Mouse (Mus musculus): Measurements from ENCODE around the gene Tjp3. TPM values are rescaled to one million over a fixed set of nuclear protein-coding genes. Genes with fewer than 3 reads are reported as not detected.

Tjp3 gene
- polyA plus RNA-seq, 1 experiment from 2014 or later = 3.2 TPM

DNA sequence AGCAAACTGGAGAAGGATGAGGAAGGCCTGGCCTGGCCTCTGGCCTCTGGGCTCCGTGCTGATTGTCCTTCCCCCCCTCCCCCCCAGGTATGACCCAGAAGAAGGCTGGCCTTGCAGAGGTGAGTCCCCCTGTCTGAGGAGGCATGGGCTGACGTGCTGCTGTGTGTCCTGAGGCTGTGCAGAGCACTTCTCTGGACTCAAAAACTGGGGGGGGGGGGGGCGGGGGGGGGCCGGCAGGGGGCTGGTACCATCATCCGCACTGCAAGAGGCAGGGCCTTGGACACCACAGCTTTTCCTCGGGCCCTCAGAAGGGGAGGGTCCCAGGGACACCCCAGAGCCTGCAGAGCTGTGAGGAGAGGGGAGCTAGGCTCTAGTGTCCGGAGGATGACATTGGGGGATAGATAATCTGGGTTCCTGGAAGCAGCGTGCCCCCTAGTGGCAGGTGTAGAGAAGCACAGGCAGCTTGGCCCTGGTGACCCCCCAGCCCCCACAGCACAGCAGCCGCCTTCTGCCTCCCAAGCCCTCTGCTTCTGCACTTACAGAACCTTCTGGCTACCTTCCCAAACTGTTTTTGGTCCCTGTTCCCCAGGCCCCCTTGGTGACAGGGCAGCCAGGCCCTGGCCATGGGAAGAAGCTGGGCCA lies 13.3 kb upstream of the Tjp3 start:
- WGBS = 25% methylated on average over 7 of the region's 9 CpGs
- Histone ChIP-seq H3K9ac (no peak overlapping the region), H3K36me3 (peaks cover 41% of the 10 kb centered on the region), H3K27ac (no peak overlapping the region), H3K9me3 (replicated peaks) (no peaks in the 10 kb centered on the region), H3K4me3 (no peak overlapping the region), H3K27me3 (no peaks in the 10 kb centered on the region), H3K4me1 (replicated peaks) (peaks cover 52% of the 10 kb centered on the region), H3K4me2 (no peak overlapping the region)
- ATAC-seq (replicated peaks; ENCODE audit: insufficient number of reproducible peaks, insufficient read depth, low FRiP score, low read depth) = no peak; the same call in 1 of the 2 replicates

GRCm38 (mm10) chr10:81303761-81304160 lies 12.4 kb upstream of the Tjp3 start:
- Histone ChIP-seq H3K27ac (no peak overlapping the region; the same call in 1 of the 2 replicates), H3K4me1 (replicated peaks) (peaks cover 60% of the 10 kb centered on the region), H3K9me3 (replicated peaks) (no peaks in the 10 kb centered on the region), H3K9ac (no peak overlapping the region), H3K4me2 (no peak overlapping the region), H3K4me3 (no peak overlapping the region), H3K27me3 (no peaks in the 10 kb centered on the region), H3K36me3 (peaks cover 31% of the 10 kb centered on the region)
- no peak for ATAC-seq (replicated peaks; ENCODE audit: insufficient number of reproducible peaks, insufficient read depth, low FRiP score, low read depth)
- 70% methylated on average over 7 of the region's 7 CpGs for WGBS

DNA sequence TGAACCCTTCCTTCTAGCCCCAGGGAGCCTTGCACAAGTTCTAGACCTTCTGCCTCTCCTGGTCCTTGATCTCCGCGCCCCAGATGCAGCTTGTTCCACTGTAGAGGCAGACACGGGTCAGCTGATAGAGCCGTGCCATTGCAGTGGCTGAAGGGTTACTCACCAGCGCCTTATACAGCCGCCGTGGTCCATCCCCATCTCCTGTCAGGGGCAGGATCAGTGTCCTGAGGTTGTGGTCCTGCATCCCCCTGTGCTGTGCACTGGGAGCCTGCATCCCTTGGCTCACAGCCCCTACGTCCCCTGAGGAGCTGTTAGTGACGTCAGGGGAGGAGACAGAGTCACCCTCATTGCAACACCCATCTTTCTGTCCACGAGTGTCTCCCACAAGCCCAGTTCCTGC lies 11.9 kb upstream of the Tjp3 start:
- Histone ChIP-seq H3K9me3 (replicated peaks) (no peaks in the 10 kb centered on the region), H3K9ac (peak overlapping the region; percentile 34; the same call in 1 of the 2 replicates), H3K4me2 (peak overlapping the region; percentile 44), H3K27ac (peak overlapping the region; percentile 55), H3K27me3 (no peaks in the 10 kb centered on the region), H3K4me3 (no peak overlapping the region), H3K4me1 (replicated peaks) (peaks cover 62% of the 10 kb centered on the region), H3K36me3 (peaks cover 27% of the 10 kb centered on the region)
- 43% methylated on average over 10 of the region's 10 CpGs for WGBS
- ATAC-seq (replicated peaks; ENCODE audit: insufficient number of reproducible peaks, insufficient read depth, low FRiP score, low read depth) = 0 out of 2 replicates have a peak, but pooled peaks have one; percentile 2

DNA sequence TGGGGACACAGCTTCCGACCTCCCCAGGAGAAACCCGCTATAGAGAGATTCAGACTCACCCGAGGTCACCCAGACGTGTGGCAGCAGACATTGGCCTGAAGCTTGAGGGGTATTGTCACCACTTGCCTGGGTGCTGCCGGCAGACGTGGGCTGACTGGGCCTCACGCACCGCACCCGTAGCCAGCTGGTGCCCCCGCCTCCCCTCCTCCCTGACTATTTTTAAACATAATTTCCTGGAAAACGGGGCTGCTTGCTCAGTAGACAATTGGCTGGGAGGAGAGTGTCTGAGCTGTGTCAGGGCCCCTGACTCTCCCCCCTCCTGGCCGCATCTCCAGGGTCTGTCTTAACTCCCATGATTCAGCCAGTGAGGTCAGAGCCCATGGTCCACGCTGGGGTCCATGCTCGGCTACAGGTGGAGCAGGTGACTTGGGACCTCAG lies 11.4 kb upstream of the Tjp3 start:
- H3K9ac ChIP-seq = peak overlapping the region; percentile 34; the same call in 1 of the 2 replicates
- WGBS = 15% methylated on average over 14 of the region's 14 CpGs
- H3K4me3 ChIP-seq = no peak overlapping the region
- peaks cover 67% of the 10 kb centered on the region for H3K4me1 ChIP-seq (replicated peaks)
- peak overlapping the region; percentile 55 for H3K27ac ChIP-seq
- H3K9me3 ChIP-seq (replicated peaks) = no peaks in the 10 kb centered on the region
- ATAC-seq (replicated peaks; ENCODE audit: insufficient number of reproducible peaks, insufficient read depth, low FRiP score, low read depth) = 0 out of 2 replicates have a peak, but pooled peaks have one; percentile 7
- no peaks in the 10 kb centered on the region for H3K27me3 ChIP-seq
- peaks cover 22% of the 10 kb centered on the region for H3K36me3 ChIP-seq
- peak overlapping the region; percentile 44 for H3K4me2 ChIP-seq

- no peak for ATAC-seq (replicated peaks; ENCODE audit: insufficient number of reproducible peaks, insufficient read depth, low FRiP score, low read depth)
- Histone ChIP-seq H3K9ac (no peak overlapping the region), H3K9me3 (replicated peaks) (no peaks in the 10 kb centered on the region), H3K36me3 (peaks cover 17% of the 10 kb centered on the region), H3K27ac (peak overlapping the region; percentile 55), H3K27me3 (no peaks in the 10 kb centered on the region), H3K4me1 (replicated peaks) (peaks cover 72% of the 10 kb centered on the region), H3K4me2 (peak overlapping the region; percentile 44), H3K4me3 (no peak overlapping the region)
- WGBS = 52% methylated on average over 4 of the region's 4 CpGs
These were observed 10.9 kb upstream of the Tjp3 start for GRCm38 (mm10) chr10:81302288-81302687.

DNA sequence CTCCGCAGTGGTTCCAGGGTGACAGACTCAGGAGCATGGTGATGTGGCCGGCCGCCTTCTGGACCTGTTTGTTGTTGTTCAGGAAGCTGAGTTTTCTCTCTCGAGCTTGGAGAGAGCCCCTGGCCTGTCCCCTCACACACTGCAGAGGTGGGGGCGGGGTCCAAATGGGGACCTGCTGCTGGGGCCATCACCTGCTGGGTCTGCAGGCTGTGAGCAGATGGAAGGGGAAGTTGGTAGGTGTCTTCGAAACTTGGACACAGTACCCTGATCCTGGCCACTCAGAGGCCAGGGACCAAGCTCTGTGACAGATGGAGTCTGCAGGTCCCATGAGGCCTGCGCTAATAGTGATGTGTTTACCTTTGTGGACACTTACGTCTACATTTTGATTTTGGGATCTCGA lies 9.9 kb upstream of the Tjp3 start:
- ATAC-seq (replicated peaks; ENCODE audit: insufficient number of reproducible peaks, insufficient read depth, low FRiP score, low read depth) = no peak
- Histone ChIP-seq H3K4me2 (no peak overlapping the region), H3K4me3 (no peak overlapping the region), H3K4me1 (replicated peaks) (peaks cover 73% of the 10 kb centered on the region), H3K9me3 (replicated peaks) (no peaks in the 10 kb centered on the region), H3K36me3 (peaks cover 8% of the 10 kb centered on the region; the same call in 1 of the 2 replicates), H3K27ac (no peak overlapping the region), H3K9ac (no peak overlapping the region), H3K27me3 (no peaks in the 10 kb centered on the region)
- 73% methylated on average over 9 of the region's 9 CpGs for WGBS

- ATAC-seq (replicated peaks; ENCODE audit: insufficient number of reproducible peaks, insufficient read depth, low FRiP score, low read depth) = no peak
- no peaks in the 10 kb centered on the region for H3K36me3 ChIP-seq
- H3K4me2 ChIP-seq = no peak overlapping the region
- no peak overlapping the region for H3K4me3 ChIP-seq
- 70% methylated on average over 9 of the region's 9 CpGs for WGBS
- no peaks in the 10 kb centered on the region for H3K9me3 ChIP-seq (replicated peaks)
- H3K4me1 ChIP-seq (replicated peaks) = peaks cover 79% of the 10 kb centered on the region
- no peaks in the 10 kb centered on the region for H3K27me3 ChIP-seq
- H3K27ac ChIP-seq = no peak overlapping the region
- no peak overlapping the region for H3K9ac ChIP-seq
These were observed 9.0 kb upstream of the Tjp3 start for GRCm38 (mm10) chr10:81300352-81300907.

DNA sequence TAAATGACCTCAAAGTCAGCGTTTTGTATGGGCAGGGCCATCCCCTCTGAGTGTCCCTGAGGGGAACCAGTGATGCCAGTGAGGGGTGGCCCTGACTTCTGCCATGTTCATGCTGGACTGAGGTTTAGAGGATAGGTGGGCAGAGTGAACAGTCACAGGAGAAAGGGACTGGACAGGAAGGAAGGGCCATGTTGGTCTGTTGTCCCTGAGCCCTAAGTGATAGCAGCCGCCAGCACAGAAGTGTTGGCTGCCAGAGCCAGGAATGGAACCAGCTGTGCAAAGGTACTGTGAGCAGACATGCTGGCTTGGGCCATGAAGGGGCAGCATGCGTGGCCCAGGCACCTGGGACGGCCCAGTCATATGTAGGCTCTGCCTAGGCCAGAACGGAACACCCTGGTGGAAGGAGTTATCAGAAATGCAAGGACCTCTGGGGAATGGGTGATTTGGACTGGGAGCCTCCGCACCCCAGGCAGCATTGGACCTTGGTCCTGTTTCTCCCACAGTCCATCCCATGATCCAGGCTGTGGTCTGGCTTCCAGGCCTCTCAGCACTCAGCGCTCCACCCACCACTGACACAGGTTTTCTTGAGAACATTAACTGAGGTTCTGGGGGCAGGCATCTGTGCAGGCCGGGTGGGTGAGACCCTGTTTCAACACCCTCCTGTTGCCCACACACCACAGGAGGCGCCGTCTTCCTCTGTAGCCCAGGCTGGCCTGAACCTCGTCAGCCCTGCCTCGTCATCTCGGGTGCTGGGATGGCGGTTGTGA lies 8.4 kb upstream of the Tjp3 start:
- ATAC-seq (replicated peaks; ENCODE audit: insufficient number of reproducible peaks, insufficient read depth, low FRiP score, low read depth) = no peak
- no peaks in the 10 kb centered on the region for H3K27me3 ChIP-seq
- H3K4me1 ChIP-seq (replicated peaks) = peaks cover 82% of the 10 kb centered on the region
- H3K9ac ChIP-seq = no peak overlapping the region
- WGBS = 81% methylated on average over 14 of the region's 14 CpGs
- H3K4me3 ChIP-seq = no peak overlapping the region
- H3K4me2 ChIP-seq = no peak overlapping the region
- no peaks in the 10 kb centered on the region for H3K36me3 ChIP-seq
- H3K27ac ChIP-seq = 0 out of 2 replicates have a peak overlapping the region, but pooled peaks have one; percentile 6
- H3K9me3 ChIP-seq (replicated peaks) = no peaks in the 10 kb centered on the region

- Histone ChIP-seq H3K9ac (no peak overlapping the region), H3K4me2 (no peak overlapping the region), H3K4me1 (replicated peaks) (peaks cover 83% of the 10 kb centered on the region), H3K27ac (peak overlapping the region; percentile 75), H3K9me3 (replicated peaks) (no peaks in the 10 kb centered on the region), H3K27me3 (no peaks in the 10 kb centered on the region), H3K36me3 (no peaks in the 10 kb centered on the region), H3K4me3 (no peak overlapping the region)
- no peak for ATAC-seq (replicated peaks; ENCODE audit: insufficient number of reproducible peaks, insufficient read depth, low FRiP score, low read depth)
- 84% methylated on average over 17 of the region's 17 CpGs for WGBS
These were observed 7.2 kb upstream of the Tjp3 start for GRCm38 (mm10) chr10:81298369-81299100.

DNA sequence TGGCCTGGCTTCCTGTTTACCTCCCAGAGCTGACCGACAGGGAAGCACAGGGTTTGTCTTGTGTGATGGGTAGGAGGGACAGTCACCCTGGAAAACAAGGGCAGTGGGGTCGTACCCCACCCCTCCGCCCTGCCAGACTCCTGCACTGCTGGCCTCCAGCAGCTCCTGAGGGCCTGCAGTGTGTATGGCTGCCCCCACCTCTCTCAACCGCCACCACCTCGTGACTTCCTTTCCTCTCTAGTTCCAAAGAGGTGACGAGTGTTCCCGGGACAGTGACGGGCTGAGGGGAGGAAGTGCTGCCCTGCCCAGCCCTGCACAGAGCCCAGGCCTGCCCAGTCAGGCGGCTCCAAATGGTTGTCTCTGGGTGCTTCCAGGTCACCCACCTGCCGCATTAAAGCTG lies 6.5 kb upstream of the Tjp3 start:
- Histone ChIP-seq H3K4me3 (no peak overlapping the region), H3K4me2 (peak overlapping the region; percentile 16; the same call in 1 of the 2 replicates), H3K9me3 (replicated peaks) (no peaks in the 10 kb centered on the region), H3K4me1 (replicated peaks) (peaks cover 79% of the 10 kb centered on the region), H3K27ac (peak overlapping the region; percentile 75), H3K27me3 (no peaks in the 10 kb centered on the region), H3K36me3 (no peaks in the 10 kb centered on the region), H3K9ac (peak overlapping the region; percentile 31; the same call in 1 of the 2 replicates)
- ATAC-seq (replicated peaks; ENCODE audit: insufficient number of reproducible peaks, insufficient read depth, low FRiP score, low read depth) = peak; percentile 58
- 27% methylated on average over 10 of the region's 10 CpGs for WGBS

DNA sequence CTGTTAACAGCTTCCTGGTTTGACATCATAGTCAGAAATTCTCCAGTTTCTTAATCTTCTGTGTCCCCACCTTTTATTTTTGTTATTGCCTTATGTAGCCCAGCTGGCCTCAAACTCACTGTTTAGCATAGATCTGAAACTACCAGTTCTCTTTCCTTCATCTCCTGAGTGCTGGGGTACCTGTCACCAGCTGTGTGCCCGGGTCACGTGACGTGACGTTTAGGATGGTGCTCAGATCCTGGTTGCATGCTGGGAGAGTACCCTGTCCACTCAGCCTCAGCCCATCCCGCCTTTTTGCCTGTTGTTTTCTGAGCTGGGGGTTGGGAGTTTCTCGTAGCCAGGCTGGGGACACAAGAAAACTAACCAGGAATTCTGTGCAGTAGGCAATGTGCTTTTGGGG lies 5.9 kb upstream of the Tjp3 start:
- H3K4me2 ChIP-seq = peak overlapping the region; percentile 16; the same call in 1 of the 2 replicates
- H3K4me1 ChIP-seq (replicated peaks) = peaks cover 73% of the 10 kb centered on the region
- no peak overlapping the region for H3K4me3 ChIP-seq
- no peaks in the 10 kb centered on the region for H3K27me3 ChIP-seq
- WGBS = 71% methylated on average over 6 of the region's 6 CpGs
- H3K27ac ChIP-seq = peak overlapping the region; percentile 75
- no peaks in the 10 kb centered on the region for H3K9me3 ChIP-seq (replicated peaks)
- no peak for ATAC-seq (replicated peaks; ENCODE audit: insufficient number of reproducible peaks, insufficient read depth, low FRiP score, low read depth)
- H3K36me3 ChIP-seq = no peaks in the 10 kb centered on the region
- no peak overlapping the region for H3K9ac ChIP-seq

Data from heart, embryonic 15.5 days (tissue).